Comparison of ENCODE assay signal across 7 mouse cellular contexts in genomic region chr4:59801489-59801888, GRCm38 (mm10). TPM values are rescaled to one million over a fixed set of nuclear protein-coding genes. Genes with fewer than 3 reads are reported as not detected.
DNase-seq lines count a peak whose midpoint lies in the region; ATAC-seq and TF ChIP-seq lines count a peak whose summit lies in the region.

Inip (minus strand) TSS chr4:59801589.

- no peak for ATAC-seq in erythroblast, adult 5-6 weeks (replicated peaks; ENCODE audit: low FRiP score, poor library complexity, severe bottlenecking)
- ATAC-seq in midbrain, embryonic 13.5 days = no peak

- no peak for DNase-seq in spleen, adult 2 months (ENCODE audit: low read depth in 1 of 2, low spot score in 2 of 2)
- DNase-seq in spleen, adult 12 weeks (ENCODE audit: low spot score) = no peak
- DNase-seq in layer of hippocampus, postnatal 10 days (ENCODE audit: low spot score in 2 of 2) = no peak
- DNase-seq in frontal cortex, postnatal 10 days (ENCODE audit: low spot score in 2 of 2) = no peak
- no peak for DNase-seq in frontal cortex, postnatal 14 days (ENCODE audit: low spot score in 2 of 2)

- no peaks in the 10 kb centered on the region for H3K27me3 ChIP-seq in spleen, adult 2 months (ENCODE audit: control insufficient read depth, insufficient read depth, low read length)
- no peaks in the 10 kb centered on the region for H3K27me3 ChIP-seq in midbrain, embryonic 13.5 days

- no peaks in the 10 kb centered on the region for H3K36me3 ChIP-seq in spleen, adult 2 months (ENCODE audit: control insufficient read depth, insufficient read depth, low read length)
- H3K36me3 ChIP-seq in midbrain, embryonic 13.5 days = no peaks in the 10 kb centered on the region

- H3K9ac ChIP-seq in midbrain, embryonic 13.5 days (replicated peaks) = no peak within 1 kb of the TSS

- no peak within 1 kb of the TSS for H3K4me2 ChIP-seq in midbrain, embryonic 13.5 days (replicated peaks)

- H3K4me3 ChIP-seq in spleen, adult 2 months (ENCODE audit: extremely low read depth, insufficient read depth, insufficient read length) = no peak within 1 kb of the TSS
- H3K4me3 ChIP-seq in midbrain, embryonic 13.5 days (replicated peaks) = no peak within 1 kb of the TSS

- H3K9me3 ChIP-seq in midbrain, embryonic 13.5 days = no peaks in the 10 kb centered on the region

- TF ChIP-seq POLR2A in spleen, adult 2 months (IDR thresholded peaks at IDR 0.05; ENCODE audit: low read depth, low read length) = no peak

- H3K4me1 ChIP-seq in spleen, adult 2 months (ENCODE audit: control insufficient read depth, insufficient read depth, insufficient read length) = peaks cover 12% of the 10 kb centered on the region; the same call in 1 of the 2 replicates
- H3K4me1 ChIP-seq in midbrain, embryonic 13.5 days (replicated peaks) = peaks cover 6% of the 10 kb centered on the region

- peak within 1 kb of the TSS; percentile 56 for H3K27ac ChIP-seq in spleen, adult 2 months (ENCODE audit: insufficient read depth, low read length)
- H3K27ac ChIP-seq in midbrain, embryonic 13.5 days = no peak within 1 kb of the TSS

- TF ChIP-seq CTCF in spleen, adult 2 months (IDR thresholded peaks at IDR 0.05; ENCODE audit: extremely low read depth, insufficient read depth, insufficient read length, insufficient replicate concordance) = no peak

RNA-seq across cellular contexts. Expression of gene Inip, which starts in this region (rescaled TPM):
- polyA plus RNA-seq in spleen, adult 2 months (2012; rRNA removed) = 9.8 and 10.1 TPM in 2 replicates
- 4.2 and 11.1 TPM in 2 replicates for total RNA-seq in erythroblast, adult 5-6 weeks (2015; ENCODE audit: low replicate concordance)
- 7.0 and 14.1 TPM in 2 replicates for total RNA-seq in erythroblast, adult 5-6 weeks (2017; ENCODE audit: low replicate concordance)
- 10 to 100 TPM; 21.7 to 22.2 TPM for total RNA-seq in layer of hippocampus, postnatal 10 days (2021)
- polyA plus RNA-seq in midbrain, embryonic 13.5 days (2015; fragmentation: Nextera tagmentation; extraction: Ambion mirVana) = 80.1 and 82.0 TPM in 2 replicates
